Mouse (Mus musculus) layer of hippocampus, adult 18-20 months (tissue): Measurements from ENCODE around the gene Rasip1. TPM values are rescaled to one million over a fixed set of nuclear protein-coding genes. Genes with fewer than 3 reads are reported as not detected.

ENCODE experiments used
- DNase-seq, 2 experiments: peaks; one replicate each; pipeline ENCODE4 v3.0.0; 2022; ENCODE audit warnings: low spot score in 2 of 2
- total RNA-seq, 2 experiments: library from RNA; stranded (reverse); gene quantifications; 2 replicates each; pipeline ENCODE4 v1.2.3; 2021

The Rasip1 gene
- total RNA-seq, 2 experiments from 2014 or later: 6.0 to 6.3 TPM

- peak; percentile 80 to 90 for DNase-seq
Observed at GRCm38 (mm10) chr7:45682144-45683126, 55.1 kb downstream of the Rasip1 start.

- no peak for DNase-seq
Observed at GRCm38 (mm10) chr7:45683396-45684050, 56.2 kb downstream of the Rasip1 start, which contains the start of gene Ntn5. Gene Ntn5 (plus strand): TSS chr7:45684022.

DNA sequence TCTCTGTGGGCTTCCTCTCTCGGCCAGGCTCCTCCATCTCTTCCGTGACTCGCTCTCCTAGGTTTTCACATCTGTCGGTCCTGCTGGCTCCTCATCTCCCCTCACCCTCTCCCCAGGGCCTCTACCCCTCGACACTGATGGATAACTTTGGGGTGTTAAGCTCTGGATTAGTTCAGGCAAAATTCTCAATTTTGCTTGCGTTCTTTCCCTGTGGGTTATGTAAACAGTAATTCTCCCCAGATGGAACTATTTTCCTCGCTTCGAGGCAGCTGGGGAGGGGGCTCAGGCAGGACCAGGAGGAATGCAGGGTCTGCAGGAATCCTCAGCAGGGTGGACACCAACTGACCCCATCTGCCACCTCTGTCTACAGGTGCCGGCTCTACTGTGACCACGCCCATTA is 58.5 kb downstream of the Rasip1 start:
- no peak for DNase-seq

GRCm38 (mm10) chr7:45686841-45687240 is 59.6 kb downstream of the Rasip1 start:
- no peak for DNase-seq

Other genes with a start within 250 kb of the Rasip1 start
- gene Snrnp70, start 231.7 kb upstream of the Rasip1 start, total RNA-seq: 100 to 1,000 TPM; 364 to 405 TPM
- gene Kcna7, start 221.8 kb upstream of the Rasip1 start, total RNA-seq: not detected
- gene Ntf5, start 213.8 kb upstream of the Rasip1 start, total RNA-seq: not detected
- under 1 TPM in 1 of 2 experiments, not detected in 1; 0.50 TPM for gene Lhb, start 206.7 kb upstream of the Rasip1 start, total RNA-seq
- 10 to 100 TPM; 13.5 to 15.4 TPM for gene Gys1, start 192.6 kb upstream of the Rasip1 start, total RNA-seq
- 10 to 100 TPM; 34.6 to 37.7 TPM for gene Ruvbl2, start 189.4 kb upstream of the Rasip1 start, total RNA-seq
- gene Ftl1, start 167.6 kb upstream of the Rasip1 start, total RNA-seq: 100 to 1,000 TPM; 230 to 234 TPM
- gene Bax, start 160.6 kb upstream of the Rasip1 start, total RNA-seq: 10 to 100 TPM; 68.5 to 68.9 TPM
- gene Tulp2, start 145.6 kb upstream of the Rasip1 start, total RNA-seq: under 1 TPM in 1 of 2 experiments, not detected in 1; 0.20 TPM
- gene Gm45808, start 140.7 kb upstream of the Rasip1 start, total RNA-seq: 1 to 10 TPM in 1 of 2 experiments, under 1 TPM in 1; 0.91 to 1.2 TPM
- gene Dhdh, start 138.7 kb upstream of the Rasip1 start, total RNA-seq: 1 to 10 TPM; 5.3 to 5.7 TPM
- gene Nucb1, start 117.1 kb upstream of the Rasip1 start, total RNA-seq: 100 to 1,000 TPM; 109 to 110 TPM
- gene Ppp1r15a, start 101.2 kb upstream of the Rasip1 start, total RNA-seq: 10 to 100 TPM; 22.1 to 23.3 TPM
- gene Plekha4, start 101.2 kb upstream of the Rasip1 start, total RNA-seq: under 1 TPM; 0.64 to 0.71 TPM
- not detected for gene Hsd17b14, start 72.6 kb upstream of the Rasip1 start, total RNA-seq
- 10 to 100 TPM; 23.3 to 26.0 TPM for gene Bcat2, start 57.3 kb upstream of the Rasip1 start, total RNA-seq
- not detected for gene Fgf21, start 12.0 kb upstream of the Rasip1 start, total RNA-seq
- gene Fut1, start 10.2 kb upstream of the Rasip1 start, total RNA-seq: under 1 TPM in 1 of 2 experiments, not detected in 1; 0.18 TPM
- gene Izumo1, start 5.7 kb upstream of the Rasip1 start, total RNA-seq: not detected
- gene Mamstr, start 12.5 kb downstream of the Rasip1 start, total RNA-seq: 1 to 10 TPM; 1.1 to 2.3 TPM
- under 1 TPM in 1 of 2 experiments, not detected in 1; 0.12 TPM for gene Fut2, start 38.9 kb downstream of the Rasip1 start, total RNA-seq
- 10 to 100 TPM in 1 of 2 experiments, 1 to 10 TPM in 1; 6.8 to 13.4 TPM for gene Ntn5, start 56.5 kb downstream of the Rasip1 start, total RNA-seq
- gene Sec1, start 66.9 kb downstream of the Rasip1 start, total RNA-seq: 1 to 10 TPM; 2.5 to 3.5 TPM
- gene Car11, start 72.4 kb downstream of the Rasip1 start, total RNA-seq: 100 to 1,000 TPM; 182 TPM
- 10 to 100 TPM; 47.6 to 50.2 TPM for gene Dbp, start 77.6 kb downstream of the Rasip1 start, total RNA-seq
- 100 to 1,000 TPM; 359 to 364 TPM for gene Rpl18, start 88.0 kb downstream of the Rasip1 start, total RNA-seq
- gene Sphk2, start 90.5 kb downstream of the Rasip1 start, total RNA-seq: 10 to 100 TPM; 35.8 to 37.2 TPM
- gene Fam83e, start 93.7 kb downstream of the Rasip1 start, total RNA-seq: under 1 TPM; 0.25 to 0.27 TPM
- gene Spaca4, start 98.3 kb downstream of the Rasip1 start, total RNA-seq: not detected
- 100 to 1,000 TPM; 274 to 289 TPM for gene Lmtk3, start 156.2 kb downstream of the Rasip1 start, total RNA-seq
- 1 to 10 TPM; 8.1 to 8.9 TPM for gene Sult2b1, start 157.2 kb downstream of the Rasip1 start, total RNA-seq
- 100 to 1,000 TPM; 135 to 155 TPM for gene Cyth2, start 187.1 kb downstream of the Rasip1 start, total RNA-seq
- 1 to 10 TPM; 1.4 to 2.4 TPM for gene Kcnj14, start 197.3 kb downstream of the Rasip1 start, total RNA-seq
- gene Grwd1, start 203.5 kb downstream of the Rasip1 start, total RNA-seq: 10 to 100 TPM; 20.6 to 22.5 TPM
- 10 to 100 TPM; 71.5 to 73.9 TPM for gene Kdelr1, start 245.3 kb downstream of the Rasip1 start, total RNA-seq